Mouse (Mus musculus) spleen, adult 2 months (tissue): ENCODE data around the gene AC134908.4.

ENCODE experiments used
- CTCF ChIP-seq: fragments of 200-500 bp; IDR thresholded peaks from 2 replicates; pipeline ENCODE4 v1.5.1; 2011; ENCODE audit warnings: mild to moderate bottlenecking, inconsistent platforms; ENCODE audit not compliant: insufficient read depth, insufficient read length, insufficient replicate concordance; ENCODE audit errors: extremely low read depth
- POLR2A ChIP-seq: fragments of 200-500 bp; IDR thresholded peaks from 2 replicates; pipeline ENCODE4 v1.6.1; 2011; ENCODE audit warnings: low read depth, low read length, inconsistent platforms

- no peak for TF ChIP-seq POLR2A
- TF ChIP-seq CTCF = no peak
Observed at GRCm38 (mm10) chr17:25783086-25783485, 12.4 kb downstream of the AC134908.4 start.
